Mouse (Mus musculus) stomach, embryonic 15.5 days (tissue): Measurements from ENCODE around the gene Crocc. TPM values are rescaled to one million over a fixed set of nuclear protein-coding genes. Genes with fewer than 3 reads are reported as not detected.

Source experiments
- ATAC-seq: fragments of 200-750 bp; cut with Nextera tagmentation; 2 replicates; pipeline ENCODE4 v1.8.0; 2017; ENCODE audit warnings: low read depth, moderate number of reproducible peaks, moderate TSS enrichment; ENCODE audit not compliant: insufficient read depth, low FRiP score
- H3K27ac ChIP-seq: fragments of 300-500 bp; sonication (generic); 2 replicates; pipeline ENCODE4 v1.5.1; 2015; ENCODE audit warnings: mild to moderate bottlenecking, inconsistent platforms
- H3K27me3 ChIP-seq: fragments of 300-500 bp; sonication (generic); replicated peaks from 2 replicates; pipeline ENCODE4 v1.6.1; 2015; ENCODE audit warnings: inconsistent platforms
- H3K36me3 ChIP-seq: fragments of 300-500 bp; sonication (generic); 2 replicates; pipeline ENCODE4 v1.6.1; 2015; ENCODE audit warnings: inconsistent platforms
- H3K4me1 ChIP-seq: fragments of 300-500 bp; sonication (generic); 2 replicates; pipeline ENCODE4 v1.6.1; 2015; ENCODE audit warnings: inconsistent platforms
- H3K4me2 ChIP-seq: fragments of 300-500 bp; sonication (generic); 2 replicates; pipeline ENCODE4 v1.6.1; 2015; ENCODE audit warnings: mild to moderate bottlenecking, inconsistent platforms
- H3K4me3 ChIP-seq: fragments of 300-500 bp; sonication (generic); replicated peaks from 2 replicates; pipeline ENCODE4 v1.5.1; 2015; ENCODE audit warnings: inconsistent platforms
- H3K9ac ChIP-seq: fragments of 300-500 bp; sonication (generic); 2 replicates; pipeline ENCODE4 v1.6.1; 2015; ENCODE audit warnings: inconsistent platforms
- H3K9me3 ChIP-seq: fragments of 300-500 bp; sonication (generic); 2 replicates; pipeline ENCODE4 v1.6.1; 2016; ENCODE audit warnings: inconsistent platforms
- WGBS: fragments of 180-500 bp; shearing (Covaris S2); methylation state at CpG from one replicate; pipeline ENCODE4 v1.1.7; 2015; 5-methylcytosine and 5-hydroxymethylcytosine counted together
- polyA plus RNA-seq: library from polyadenylated mRNA; unstranded; fragments of >200 nt; fragmentation: Nextera tagmentation; extraction: Ambion mirVana; gene quantifications from 2 replicates; pipeline ENCODE4 v1.2.1, GENCODE M21; 2015

Gene Crocc
- polyA plus RNA-seq, 1 experiment from 2014 or later, result 4.2 TPM

- Histone ChIP-seq H3K4me2 (no peak overlapping the region), H3K36me3 (peaks cover 29% of the 10 kb centered on the region), H3K9ac (no peak overlapping the region), H3K27me3 (no peaks in the 10 kb centered on the region), H3K4me3 (no peak overlapping the region), H3K27ac (peak overlapping the region; percentile 46; the same call in 1 of the 2 replicates), H3K4me1 (peaks cover 17% of the 10 kb centered on the region), H3K9me3 (no peaks in the 10 kb centered on the region)
- peak; percentile 65 for ATAC-seq
- 71% methylated on average over 14 of the region's 14 CpGs for WGBS
Measured at GRCm38 (mm10) chr4:140977886-140978692, 82.3 kb downstream of the Crocc start.

- H3K27ac ChIP-seq, result peak overlapping the region; percentile 46; the same call in 1 of the 2 replicates
- 59% methylated on average over 10 of the region's 10 CpGs for WGBS
- H3K36me3 ChIP-seq, result peaks cover 37% of the 10 kb centered on the region
- peak; percentile 43; the same call in 1 of the 2 replicates for ATAC-seq
- no peak overlapping the region for H3K4me2 ChIP-seq
- no peaks in the 10 kb centered on the region for H3K27me3 ChIP-seq
- no peak overlapping the region for H3K9ac ChIP-seq
- peaks cover 14% of the 10 kb centered on the region; the same call in 1 of the 2 replicates for H3K4me1 ChIP-seq
- no peak overlapping the region for H3K4me3 ChIP-seq
- H3K9me3 ChIP-seq, result no peaks in the 10 kb centered on the region
Measured at GRCm38 (mm10) chr4:140977278-140977677, 83.1 kb downstream of the Crocc start.

GRCm38 (mm10) chr4:140975356-140975755 is 85.0 kb downstream of the Crocc start:
- Histone ChIP-seq H3K4me2 (no peak overlapping the region), H3K4me3 (no peak overlapping the region), H3K9ac (no peak overlapping the region), H3K9me3 (no peaks in the 10 kb centered on the region), H3K4me1 (peaks cover 14% of the 10 kb centered on the region; the same call in 1 of the 2 replicates), H3K36me3 (peaks cover 50% of the 10 kb centered on the region), H3K27ac (no peak overlapping the region), H3K27me3 (no peaks in the 10 kb centered on the region)
- ATAC-seq, result no peak
- 94% methylated on average over 7 of the region's 7 CpGs for WGBS

- Histone ChIP-seq H3K36me3 (peaks cover 50% of the 10 kb centered on the region), H3K4me1 (peaks cover 14% of the 10 kb centered on the region; the same call in 1 of the 2 replicates), H3K9ac (no peak overlapping the region), H3K27me3 (no peaks in the 10 kb centered on the region), H3K4me3 (no peak overlapping the region), H3K4me2 (no peak overlapping the region), H3K9me3 (no peaks in the 10 kb centered on the region), H3K27ac (no peak overlapping the region)
- WGBS, result 92% methylated on average over 6 of the region's 6 CpGs
- ATAC-seq, result no peak
Measured at GRCm38 (mm10) chr4:140974408-140974807, 85.9 kb downstream of the Crocc start.

- Histone ChIP-seq H3K36me3 (peaks cover 46% of the 10 kb centered on the region), H3K9me3 (no peaks in the 10 kb centered on the region), H3K4me1 (no peaks in the 10 kb centered on the region), H3K4me3 (no peak overlapping the region), H3K27ac (no peak overlapping the region), H3K9ac (no peak overlapping the region), H3K4me2 (no peak overlapping the region), H3K27me3 (no peaks in the 10 kb centered on the region)
- 80% methylated on average over 13 of the region's 13 CpGs for WGBS
- no peak for ATAC-seq
Measured at GRCm38 (mm10) chr4:140971691-140972090, 88.7 kb downstream of the Crocc start.

- no peak overlapping the region for H3K27ac ChIP-seq
- peaks cover 25% of the 10 kb centered on the region for H3K36me3 ChIP-seq
- ATAC-seq, result no peak
- no peak overlapping the region for H3K4me2 ChIP-seq
- peaks cover 21% of the 10 kb centered on the region for H3K4me1 ChIP-seq
- H3K9me3 ChIP-seq, result no peaks in the 10 kb centered on the region
- H3K27me3 ChIP-seq, result no peaks in the 10 kb centered on the region
- H3K4me3 ChIP-seq, result no peak overlapping the region
- no peak overlapping the region for H3K9ac ChIP-seq
- 74% methylated on average over 11 of the region's 11 CpGs for WGBS
Measured at GRCm38 (mm10) chr4:140967386-140968159, 92.8 kb downstream of the Crocc start.

Other genes with a start within 250 kb of the Crocc start
- gene Padi3, start 249.9 kb downstream of the Crocc start, polyA plus RNA-seq, result 0.09 and 0.18 TPM in 2 replicates
- gene Padi1, start 214.8 kb downstream of the Crocc start, polyA plus RNA-seq, result 0.19 and 0.23 TPM in 2 replicates
- gene Padi2, start 154.2 kb downstream of the Crocc start, polyA plus RNA-seq, result 2.7 and 3.0 TPM in 2 replicates
- 419 and 423 TPM in 2 replicates for gene Sdhb, start 99.3 kb downstream of the Crocc start, polyA plus RNA-seq
- 42.7 and 45.9 TPM in 2 replicates for gene Atp13a2, start 73.7 kb downstream of the Crocc start, polyA plus RNA-seq
- gene Mfap2, start 50.1 kb downstream of the Crocc start, polyA plus RNA-seq, result 418 and 436 TPM in 2 replicates
- gene Necap2, start 17.8 kb upstream of the Crocc start, polyA plus RNA-seq, result 81.4 and 82.0 TPM in 2 replicates
- 0.05 and 0.15 TPM in 2 replicates for gene Spata21, start 27.8 kb upstream of the Crocc start, polyA plus RNA-seq
- gene Szrd1, start 79.2 kb upstream of the Crocc start, polyA plus RNA-seq, result 34.5 and 44.3 TPM in 2 replicates
- 21.3 and 21.4 TPM in 2 replicates for gene Fbxo42, start 87.4 kb upstream of the Crocc start, polyA plus RNA-seq
- 5.8 TPM in 2 replicates for gene Rsg1, start 153.4 kb upstream of the Crocc start, polyA plus RNA-seq
- 20.9 and 24.3 TPM in 2 replicates for gene Arhgef19, start 178.9 kb upstream of the Crocc start, polyA plus RNA-seq
- 5.9 and 7.3 TPM in 2 replicates for gene Epha2, start 240.7 kb upstream of the Crocc start, polyA plus RNA-seq